Mouse (Mus musculus): ENCODE data around the gene Itgb1bp1. TPM values are rescaled to one million over a fixed set of nuclear protein-coding genes. Genes with fewer than 3 reads are reported as not detected.

Gene Itgb1bp1
- polyA plus RNA-seq, 1 experiment: 47.8 TPM

DNA sequence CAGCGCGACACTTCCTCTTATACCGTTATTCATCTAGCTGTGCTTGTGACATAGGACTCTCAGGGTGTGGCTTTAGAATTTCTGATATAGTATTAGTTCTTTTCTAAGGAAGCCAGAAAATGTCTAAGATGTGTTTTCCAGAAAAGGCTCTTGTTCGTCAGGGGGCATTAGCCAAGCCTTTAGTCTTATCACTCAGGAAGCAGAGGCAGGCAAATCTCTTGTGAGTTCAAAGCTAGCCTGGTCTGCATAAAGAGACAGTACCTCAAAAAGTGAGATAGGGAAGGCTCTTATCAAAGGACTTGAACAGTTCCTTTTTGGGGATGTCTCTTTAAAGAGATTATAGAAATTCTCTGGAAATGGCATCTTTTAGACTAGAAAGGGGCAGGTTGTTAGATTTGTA, 57.4 kb downstream of the Itgb1bp1 start:
- Histone ChIP-seq H3K4me3 (ENCODE audit: insufficient read depth, poor library complexity, severe bottlenecking) (no peak overlapping the region), H3K79me3 (ENCODE audit: low read depth) (no peaks in the 10 kb centered on the region), H3K79me2 (ENCODE audit: control insufficient read depth, insufficient read depth) (no peaks in the 10 kb centered on the region), H3K27me3 (ENCODE audit: control insufficient read depth, insufficient read depth, insufficient read length) (no peaks in the 10 kb centered on the region), H3K36me3 (ENCODE audit: control insufficient read depth, insufficient read depth) (peaks cover 4% of the 10 kb centered on the region), H3ac (ENCODE audit: control insufficient read depth, insufficient read length, low read depth) (no peak overlapping the region)
- no peak for TF ChIP-seq MYOG (IDR thresholded peaks at IDR 0.05; ENCODE audit: control insufficient read depth, extremely low read depth, insufficient read length)
- no peak for TF ChIP-seq CTCF (IDR thresholded peaks at IDR 0.05; ENCODE audit: control insufficient read depth, insufficient read depth, insufficient read length)
- no peak for TF ChIP-seq FOSL1 (IDR thresholded peaks at IDR 0.05; ENCODE audit: insufficient read depth, low read length, poor library complexity, severe bottlenecking)
- TF ChIP-seq MYOD1 (IDR thresholded peaks at IDR 0.05; ENCODE audit: control insufficient read depth, insufficient read length, low read depth): no peak
- TF ChIP-seq CEBPB (IDR thresholded peaks at IDR 0.05; ENCODE audit: low read depth): no peak

DNA sequence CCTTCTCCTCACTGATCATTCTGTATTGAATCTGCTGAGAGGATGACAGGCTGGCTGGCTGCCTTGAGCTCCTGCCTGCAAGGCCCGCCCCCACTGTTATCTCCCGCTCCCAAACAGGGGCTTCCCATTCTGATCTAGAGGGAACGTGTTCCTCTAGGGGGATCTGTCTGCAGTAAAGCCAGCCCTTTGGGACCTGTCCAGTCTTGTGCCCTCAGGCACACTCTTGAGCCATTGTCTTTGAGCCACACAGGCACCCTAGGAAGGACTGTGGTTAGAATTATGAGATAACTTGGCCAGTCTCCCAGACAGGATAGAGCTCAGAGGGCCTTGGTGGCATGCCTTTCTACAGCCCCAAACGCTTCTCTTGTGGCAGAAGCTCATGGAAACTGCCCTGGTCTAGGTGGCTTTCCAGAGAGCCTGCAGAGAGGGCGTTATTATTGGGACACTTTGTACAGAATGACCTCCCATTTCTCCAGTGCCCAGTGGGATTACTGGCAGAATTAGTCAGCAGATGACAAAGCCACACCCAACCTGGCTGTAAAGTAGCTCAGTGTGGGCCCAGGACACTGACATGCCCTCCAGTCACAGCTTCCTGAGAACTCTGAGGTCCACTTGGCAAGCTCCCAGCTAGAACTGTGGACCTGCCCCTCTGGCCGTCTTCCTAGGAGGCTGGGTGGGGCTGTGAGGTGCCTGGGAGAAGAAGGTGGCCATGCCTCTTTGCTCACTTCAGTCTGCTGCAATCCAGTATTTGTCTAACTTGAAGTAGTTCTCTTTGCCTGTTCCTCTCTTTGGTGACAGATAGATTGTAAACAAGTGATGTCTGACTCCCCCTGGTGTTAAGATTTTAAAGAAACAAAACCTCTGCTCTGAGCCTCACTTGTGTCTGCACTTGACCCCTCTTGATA, 58.8 kb downstream of the Itgb1bp1 start:
- no peak for TF ChIP-seq MYOG (IDR thresholded peaks at IDR 0.05; ENCODE audit: control insufficient read depth, extremely low read depth, insufficient read length)
- TF ChIP-seq FOSL1 (IDR thresholded peaks at IDR 0.05; ENCODE audit: insufficient read depth, low read length, poor library complexity, severe bottlenecking): no peak
- peak; percentile 8 for TF ChIP-seq MAX (IDR thresholded peaks at IDR 0.05)
- no peak for TF ChIP-seq MYOD1 (IDR thresholded peaks at IDR 0.05; ENCODE audit: control insufficient read depth, insufficient read length, low read depth)
- no peak for TF ChIP-seq CTCF (IDR thresholded peaks at IDR 0.05; ENCODE audit: control insufficient read depth, insufficient read depth, insufficient read length)
- TF ChIP-seq CEBPB (IDR thresholded peaks at IDR 0.05; ENCODE audit: low read depth): no peak
- TF ChIP-seq USF1 (IDR thresholded peaks at IDR 0.05; ENCODE audit: low read depth): no peak
- Histone ChIP-seq H3K79me2 (ENCODE audit: control insufficient read depth, insufficient read depth) (no peaks in the 10 kb centered on the region), H3K27me3 (ENCODE audit: control insufficient read depth, insufficient read depth, insufficient read length) (no peaks in the 10 kb centered on the region), H3K79me3 (ENCODE audit: low read depth) (no peaks in the 10 kb centered on the region), H3K4me3 (ENCODE audit: insufficient read depth, poor library complexity, severe bottlenecking) (no peak overlapping the region), H3K36me3 (ENCODE audit: control insufficient read depth, insufficient read depth) (peaks cover 3% of the 10 kb centered on the region), H3ac (ENCODE audit: control insufficient read depth, insufficient read length, low read depth) (no peak overlapping the region)

DNA sequence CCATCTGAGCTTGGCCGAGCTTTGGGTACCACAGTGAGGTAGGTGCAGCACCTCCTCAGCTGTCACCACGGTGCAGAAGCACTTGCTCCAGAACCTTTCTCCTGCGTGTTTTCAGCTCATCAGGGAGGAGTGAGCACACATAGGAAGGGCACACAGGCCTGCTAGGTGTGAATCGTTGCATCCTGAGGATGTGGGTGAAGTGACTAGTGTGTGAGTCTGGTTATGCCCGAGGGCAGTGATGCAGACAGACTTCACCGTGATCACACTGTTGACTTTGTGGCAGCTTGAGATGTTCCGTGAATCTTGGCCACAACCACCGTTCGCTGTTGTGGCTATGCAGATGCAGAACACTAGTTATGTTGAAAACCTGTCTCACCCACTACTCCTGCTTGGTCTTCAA, 59.8 kb downstream of the Itgb1bp1 start:
- TF ChIP-seq MYOD1 (IDR thresholded peaks at IDR 0.05; ENCODE audit: control insufficient read depth, insufficient read length, low read depth) (no peak), MAX (IDR thresholded peaks at IDR 0.05) (no peak), MYOG (IDR thresholded peaks at IDR 0.05; ENCODE audit: control insufficient read depth, extremely low read depth, insufficient read length) (no peak), FOSL1 (IDR thresholded peaks at IDR 0.05; ENCODE audit: insufficient read depth, low read length, poor library complexity, severe bottlenecking) (no peak), CTCF (IDR thresholded peaks at IDR 0.05; ENCODE audit: control insufficient read depth, insufficient read depth, insufficient read length) (no peak), CEBPB (IDR thresholded peaks at IDR 0.05; ENCODE audit: low read depth) (no peak)
- no peak overlapping the region for H3ac ChIP-seq (ENCODE audit: control insufficient read depth, insufficient read length, low read depth)
- no peaks in the 10 kb centered on the region for H3K79me2 ChIP-seq (ENCODE audit: control insufficient read depth, insufficient read depth)
- no peaks in the 10 kb centered on the region for H3K79me3 ChIP-seq (ENCODE audit: low read depth)
- H3K4me3 ChIP-seq (ENCODE audit: insufficient read depth, poor library complexity, severe bottlenecking): no peak overlapping the region
- H3K27me3 ChIP-seq (ENCODE audit: control insufficient read depth, insufficient read depth, insufficient read length): no peaks in the 10 kb centered on the region
- H3K36me3 ChIP-seq (ENCODE audit: control insufficient read depth, insufficient read depth): no peaks in the 10 kb centered on the region

DNA sequence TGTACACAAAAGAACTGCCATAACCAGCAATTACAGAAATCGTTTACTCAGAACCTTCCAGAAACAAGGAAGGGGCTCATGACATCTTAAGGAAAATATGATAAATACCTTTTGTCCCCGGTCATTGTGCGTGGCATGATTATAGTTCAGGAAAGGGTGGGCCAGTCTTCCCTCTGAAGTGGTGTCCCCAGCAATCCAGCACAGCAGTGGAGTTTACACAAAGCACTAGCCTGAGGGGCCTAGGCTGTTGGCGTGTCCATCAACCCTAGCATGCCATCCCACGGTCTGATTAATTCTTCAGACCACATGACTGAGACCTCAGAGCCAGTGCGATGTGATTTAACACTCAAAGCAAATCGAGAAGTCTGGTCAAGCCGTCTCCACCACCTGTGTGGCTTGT, 60.7 kb downstream of the Itgb1bp1 start:
- TF ChIP-seq MAX (IDR thresholded peaks at IDR 0.05): no peak
- no peak for TF ChIP-seq MYOD1 (IDR thresholded peaks at IDR 0.05; ENCODE audit: control insufficient read depth, insufficient read length, low read depth)
- no peak for TF ChIP-seq USF1 (IDR thresholded peaks at IDR 0.05; ENCODE audit: low read depth)
- TF ChIP-seq FOSL1 (IDR thresholded peaks at IDR 0.05; ENCODE audit: insufficient read depth, low read length, poor library complexity, severe bottlenecking): no peak
- no peak for TF ChIP-seq CEBPB (IDR thresholded peaks at IDR 0.05; ENCODE audit: low read depth)
- TF ChIP-seq MYOG (IDR thresholded peaks at IDR 0.05; ENCODE audit: control insufficient read depth, extremely low read depth, insufficient read length): no peak
- H3K36me3 ChIP-seq (ENCODE audit: control insufficient read depth, insufficient read depth): peaks cover 2% of the 10 kb centered on the region
- no peaks in the 10 kb centered on the region for H3K79me2 ChIP-seq (ENCODE audit: control insufficient read depth, insufficient read depth)
- no peaks in the 10 kb centered on the region for H3K27me3 ChIP-seq (ENCODE audit: control insufficient read depth, insufficient read depth, insufficient read length)
- no peak overlapping the region for H3K4me3 ChIP-seq (ENCODE audit: insufficient read depth, poor library complexity, severe bottlenecking)
- no peaks in the 10 kb centered on the region for H3K79me3 ChIP-seq (ENCODE audit: low read depth)
- no peak overlapping the region for H3ac ChIP-seq (ENCODE audit: control insufficient read depth, insufficient read length, low read depth)

DNA sequence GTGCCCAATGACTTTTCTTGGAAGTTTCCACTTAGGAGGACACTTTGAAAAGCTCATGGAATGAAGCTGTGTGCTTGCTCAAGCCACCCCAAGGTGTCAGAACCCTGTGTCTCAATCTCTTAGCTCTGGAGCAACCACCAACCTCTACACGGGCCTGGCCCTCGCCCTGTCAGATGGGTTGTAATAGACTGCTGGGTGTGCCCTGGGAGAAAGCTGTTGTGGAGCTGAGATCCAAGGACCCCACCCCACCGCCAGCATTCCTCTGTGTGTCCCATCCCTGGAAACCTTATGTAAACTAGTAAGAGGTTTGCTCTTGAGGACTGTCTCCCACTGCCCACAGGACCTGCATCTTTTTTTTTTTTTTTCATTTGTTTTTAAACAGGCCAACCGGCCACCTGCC, 62.2 kb downstream of the Itgb1bp1 start:
- Histone ChIP-seq H3K79me3 (ENCODE audit: low read depth) (no peaks in the 10 kb centered on the region), H3K27me3 (ENCODE audit: control insufficient read depth, insufficient read depth, insufficient read length) (no peaks in the 10 kb centered on the region), H3K79me2 (ENCODE audit: control insufficient read depth, insufficient read depth) (no peaks in the 10 kb centered on the region), H3K4me3 (ENCODE audit: insufficient read depth, poor library complexity, severe bottlenecking) (no peak overlapping the region), H3ac (ENCODE audit: control insufficient read depth, insufficient read length, low read depth) (no peak overlapping the region), H3K36me3 (ENCODE audit: control insufficient read depth, insufficient read depth) (peaks cover 3% of the 10 kb centered on the region)
- TF ChIP-seq MAX (IDR thresholded peaks at IDR 0.05) (no peak), FOSL1 (IDR thresholded peaks at IDR 0.05; ENCODE audit: insufficient read depth, low read length, poor library complexity, severe bottlenecking) (no peak), CTCF (IDR thresholded peaks at IDR 0.05; ENCODE audit: control insufficient read depth, insufficient read depth, insufficient read length) (no peak), MYOG (IDR thresholded peaks at IDR 0.05; ENCODE audit: control insufficient read depth, extremely low read depth, insufficient read length) (no peak), USF1 (IDR thresholded peaks at IDR 0.05; ENCODE audit: low read depth) (no peak), MYOD1 (IDR thresholded peaks at IDR 0.05; ENCODE audit: control insufficient read depth, insufficient read length, low read depth) (no peak), CEBPB (IDR thresholded peaks at IDR 0.05; ENCODE audit: low read depth) (no peak)

Measured in C2C12 (cell line).